Mouse (Mus musculus) cerebellum, adult 2 months (tissue): Measurements from ENCODE around the gene Zfc3h1.

Experiments
- CTCF ChIP-seq: fragments of 200-500 bp; IDR thresholded peaks from 2 replicates; pipeline ENCODE4 v1.5.1; 2011; ENCODE audit warnings: low read depth, mild to moderate bottlenecking, control low read depth, low read length, moderate library complexity, borderline replicate concordance; ENCODE audit not compliant: insufficient read depth
- POLR2A ChIP-seq: fragments of 200-500 bp; IDR thresholded peaks from 2 replicates; pipeline ENCODE4 v1.6.1; 2011; ENCODE audit warnings: low read length, control low read depth, borderline replicate concordance; ENCODE audit not compliant: insufficient read depth

GRCm38 (mm10) chr10:115478441-115479141 lies 93.8 kb downstream of the Zfc3h1 start:
- no peak for TF ChIP-seq POLR2A
- no peak for TF ChIP-seq CTCF
